Mouse (Mus musculus) heart, postnatal 0 days (tissue): ENCODE results near the gene Ddn.

ENCODE experiments used
- CTCF ChIP-seq: IDR thresholded peaks from 2 replicates; pipeline ENCODE4 v1.5.1; 2016; ENCODE audit warnings: antibody characterized with exemption, control low read depth, low read depth
- EP300 ChIP-seq: IDR thresholded peaks from 2 replicates; pipeline ENCODE4 v1.6.1; 2016; ENCODE audit warnings: antibody characterized with exemption, low read depth

DNA sequence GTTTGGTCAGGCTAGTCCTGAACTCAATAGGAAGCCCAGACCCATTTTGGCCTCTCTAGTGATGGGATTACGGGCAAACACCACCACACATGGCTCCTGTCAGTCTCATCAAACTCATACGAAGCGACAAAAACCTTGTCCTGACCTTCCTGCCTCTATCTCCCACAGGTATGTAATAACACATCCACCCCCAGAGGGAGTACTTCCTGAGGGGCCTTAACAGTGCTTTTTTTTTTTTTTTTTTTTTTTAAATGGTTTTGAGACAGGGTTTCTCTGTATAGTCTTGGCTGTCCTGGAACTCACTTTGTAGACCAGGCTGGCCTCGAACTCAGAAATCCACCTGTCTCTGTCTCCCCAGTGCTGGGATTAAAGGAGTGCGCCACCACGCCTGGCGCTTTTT lies 8.9 kb upstream of the Ddn start:
- TF ChIP-seq CTCF: no peak
- TF ChIP-seq EP300: no peak
